Mouse (Mus musculus) olfactory bulb, adult 2 months (tissue): Measurements from ENCODE around the gene Bhmt.

Experiments
- CTCF ChIP-seq: fragments of 200-500 bp; IDR thresholded peaks from 2 replicates; pipeline ENCODE4 v1.5.1; 2012; ENCODE audit warnings: low read depth, mild to moderate bottlenecking, low read length, moderate library complexity; ENCODE audit not compliant: insufficient read depth
- POLR2A ChIP-seq: fragments of 200-500 bp; IDR thresholded peaks from 2 replicates; pipeline ENCODE4 v1.6.1; 2012; ENCODE audit warnings: mild to moderate bottlenecking, low read depth, low read length, moderate library complexity; ENCODE audit not compliant: insufficient read depth

- TF ChIP-seq POLR2A, result no peak
- no peak for TF ChIP-seq CTCF
These were observed 30.1 kb downstream of the Bhmt start for GRCm38 (mm10) chr13:93607701-93608100.
